Mouse (Mus musculus) thymus, postnatal 14 days (tissue): Measurements from ENCODE around the gene Gfpt1.
A peak's percentile ranks its signal among the peaks of the same experiment; 100 is the strongest.
"Not testable (repeated sequence)": the region's sequence is repeated elsewhere in the genome, so short reads cannot be mapped to it uniquely, and the experiment has no call there.

ENCODE experiments used
- DNase-seq: peaks from one replicate; pipeline ENCODE4 v3.0.0; 2021

The Gfpt1 gene

DNA sequence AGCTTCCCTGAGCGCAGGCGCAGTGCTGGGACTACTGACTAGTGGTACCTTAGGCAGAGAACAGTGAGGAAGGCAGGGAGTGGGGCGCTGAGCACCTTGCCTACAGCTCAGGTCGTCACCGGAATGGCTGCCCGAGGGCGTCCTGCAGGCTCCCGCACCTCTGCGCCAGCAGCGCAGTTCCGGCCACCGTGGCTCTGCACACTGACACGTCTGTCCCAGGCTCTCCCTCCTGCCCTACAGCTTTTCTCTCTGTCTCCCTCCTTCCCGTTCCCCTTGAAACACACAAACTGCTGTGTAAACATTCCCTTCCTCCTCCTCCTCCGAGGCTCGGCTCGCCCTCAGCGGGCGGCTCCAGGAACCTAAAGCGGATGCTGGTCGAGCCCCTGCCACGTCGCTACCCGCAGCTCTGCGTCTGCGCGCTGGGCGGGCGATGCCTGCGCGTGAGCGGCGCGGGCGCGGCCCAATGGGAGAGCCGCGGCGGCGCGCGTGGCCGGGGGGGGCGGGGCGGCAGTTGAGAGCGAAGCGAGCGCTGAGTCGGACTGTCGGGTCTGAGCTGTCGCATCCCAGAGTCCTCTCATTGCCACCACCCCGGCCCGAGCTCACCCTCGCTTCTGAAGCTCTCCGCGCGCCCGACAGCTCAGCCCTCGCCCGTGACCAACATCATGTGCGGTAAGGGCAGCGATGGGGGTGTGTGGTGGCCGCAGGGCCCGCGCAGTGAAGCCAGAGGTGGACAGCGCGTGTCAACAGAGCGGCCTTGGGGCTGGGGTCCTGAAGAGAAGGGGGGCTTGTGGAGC, at the start of gene Gfpt1:
Gene Gfpt1 (plus strand): TSS at position 510 of the 794 bp plus-strand sequence.
- DNase-seq, result peak; percentile 97

DNA sequence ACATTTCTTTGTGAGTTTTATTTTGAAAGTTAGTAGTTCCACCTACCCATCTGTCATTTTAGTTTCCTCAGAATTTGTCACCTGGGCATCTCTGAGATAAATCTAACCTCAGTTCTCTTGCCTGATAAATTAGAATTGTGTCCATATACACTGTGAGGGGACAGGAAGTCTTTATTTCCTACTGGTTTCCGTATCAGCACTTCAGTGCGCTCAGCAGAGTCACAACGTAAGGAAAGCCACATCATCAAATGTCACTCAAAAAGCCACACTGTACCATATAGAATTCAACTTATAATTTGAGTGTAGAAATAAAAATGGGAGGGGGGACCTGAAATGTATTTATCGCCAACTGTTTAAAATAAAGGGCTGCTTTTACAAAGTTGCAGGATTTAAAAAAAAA, 48.4 kb upstream of the Gfpt1 start:
- DNase-seq, result no peak

DNA sequence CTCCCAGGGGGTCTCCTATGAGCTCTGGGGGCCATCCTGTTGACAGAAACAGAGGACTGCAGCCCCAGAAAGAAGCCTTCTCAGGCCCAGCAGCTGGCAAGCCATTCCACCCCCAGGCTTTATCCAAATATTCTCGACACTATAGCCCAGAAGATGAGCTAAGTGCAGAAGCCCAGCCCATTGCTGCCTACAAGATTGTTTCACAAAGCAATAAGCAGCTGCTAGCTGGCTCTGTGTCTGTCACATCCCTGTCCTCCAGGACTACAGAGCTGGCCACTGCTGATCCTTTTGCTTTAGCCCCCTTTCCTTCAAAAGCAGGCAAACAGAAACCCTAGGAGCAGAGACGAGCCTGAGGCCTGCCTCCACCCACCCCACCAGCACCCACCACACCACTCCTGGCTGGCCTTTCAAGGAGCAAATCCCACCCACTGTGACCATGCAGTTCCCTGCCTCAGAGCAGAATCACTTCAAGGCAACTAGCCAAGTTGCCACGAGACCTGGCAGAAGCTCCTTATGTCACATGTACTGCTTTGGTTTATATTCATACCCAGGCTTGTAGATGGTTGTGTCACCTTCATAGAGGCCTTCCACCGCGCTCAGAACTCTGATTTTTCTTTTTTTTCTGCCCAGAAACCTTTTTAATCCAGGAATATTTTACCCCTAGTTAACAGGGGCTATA, 45.9 kb upstream of the Gfpt1 start:
- no peak for DNase-seq

DNA sequence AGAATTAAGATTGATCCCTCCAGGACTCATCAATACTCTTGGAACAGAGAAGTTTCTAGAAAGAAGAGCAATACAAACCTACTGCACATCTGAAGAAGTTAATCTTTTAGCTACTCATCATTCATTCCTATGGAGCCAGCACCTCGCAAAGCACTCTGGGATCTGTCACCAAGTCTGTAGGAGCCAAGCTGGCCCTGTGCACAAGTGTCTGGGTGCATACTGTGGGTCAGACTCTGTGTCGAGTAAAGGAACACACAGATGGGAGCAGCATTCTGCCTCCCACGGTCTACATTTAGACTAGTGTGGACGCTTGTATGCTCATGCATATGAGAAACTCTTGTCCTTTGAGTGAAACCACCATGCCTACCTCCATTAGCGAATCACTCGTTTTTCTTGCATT, 45.3 kb upstream of the Gfpt1 start:
- no peak for DNase-seq

GRCm38 (mm10) chr6:87001995-87002394, 40.7 kb upstream of the Gfpt1 start:
- no peak for DNase-seq

DNA sequence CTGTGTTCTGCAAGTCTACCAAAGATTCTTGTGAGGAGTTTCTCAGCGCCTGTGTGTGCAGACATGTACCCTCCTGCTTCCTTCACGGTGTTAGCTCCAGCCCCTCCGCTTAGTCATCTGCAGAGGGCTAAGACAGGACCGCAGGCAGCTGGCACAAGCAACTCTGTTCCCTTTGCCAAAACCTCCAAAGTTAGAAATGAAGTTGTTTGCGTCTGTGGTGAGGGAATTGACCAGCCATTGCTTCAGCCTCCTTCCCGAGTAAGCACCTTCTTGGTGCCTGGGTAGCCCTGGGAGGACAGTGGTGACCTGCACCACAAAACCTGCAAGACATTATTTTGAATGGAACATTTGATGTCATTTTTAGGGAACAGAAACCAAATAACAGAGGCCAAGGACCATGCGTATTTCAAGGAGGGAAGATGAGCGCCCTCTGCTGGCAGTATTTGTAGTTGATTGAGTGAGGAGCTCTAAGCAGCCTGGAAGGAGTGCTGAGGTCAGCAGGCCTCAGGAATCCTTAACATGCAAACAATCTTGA, 40.1 kb upstream of the Gfpt1 start:
- DNase-seq, result peak; percentile 78

DNA sequence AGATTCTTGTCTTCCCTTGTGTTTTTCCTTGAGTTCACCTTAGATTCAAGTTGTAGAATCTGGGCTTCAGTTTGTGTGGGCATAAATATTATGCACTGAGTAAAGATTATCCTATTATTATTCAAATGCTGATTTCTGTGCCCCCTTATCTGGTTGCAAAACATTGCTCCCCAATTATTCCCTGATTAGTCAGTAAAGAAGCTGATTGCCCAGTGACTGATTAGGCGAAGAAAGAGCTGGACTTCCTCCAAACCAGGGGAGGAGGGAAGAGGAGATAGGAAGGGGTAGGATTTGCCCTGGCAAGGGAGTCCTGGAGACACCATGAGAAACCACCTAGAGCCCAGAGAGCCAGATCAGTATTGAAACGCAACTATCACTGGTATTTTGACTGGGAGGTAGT, 38.5 kb upstream of the Gfpt1 start:
- no peak for DNase-seq

GRCm38 (mm10) chr6:87005577-87005976, 37.1 kb upstream of the Gfpt1 start:
- DNase-seq, result no peak

DNA sequence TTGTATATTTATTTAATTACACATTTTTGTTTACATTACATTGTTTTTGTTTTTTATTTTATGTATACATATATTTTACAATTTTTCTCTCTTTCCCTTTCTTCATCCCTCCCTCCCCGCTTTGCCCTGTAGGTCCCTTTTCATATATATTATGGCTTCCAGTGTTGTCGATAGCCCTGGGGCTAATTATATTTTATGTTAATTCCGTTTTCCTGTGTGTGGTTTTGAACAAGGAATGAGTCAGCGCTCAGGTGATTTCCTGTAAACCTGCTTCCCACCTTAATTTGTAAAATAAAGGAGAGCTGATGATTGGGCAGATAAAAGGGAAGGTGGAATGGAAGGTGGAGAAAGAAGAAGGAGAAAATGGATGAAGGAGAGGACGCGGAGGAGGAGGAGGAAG, 33.8 kb upstream of the Gfpt1 start, which contains the start of gene Nfu1:
Gene Nfu1 (plus strand): TSS at position 350 of the 400 bp plus-strand sequence.
- no peak for DNase-seq

GRCm38 (mm10) chr6:87009692-87010328, 32.8 kb upstream of the Gfpt1 start:
- peak; percentile 97 for DNase-seq

DNA sequence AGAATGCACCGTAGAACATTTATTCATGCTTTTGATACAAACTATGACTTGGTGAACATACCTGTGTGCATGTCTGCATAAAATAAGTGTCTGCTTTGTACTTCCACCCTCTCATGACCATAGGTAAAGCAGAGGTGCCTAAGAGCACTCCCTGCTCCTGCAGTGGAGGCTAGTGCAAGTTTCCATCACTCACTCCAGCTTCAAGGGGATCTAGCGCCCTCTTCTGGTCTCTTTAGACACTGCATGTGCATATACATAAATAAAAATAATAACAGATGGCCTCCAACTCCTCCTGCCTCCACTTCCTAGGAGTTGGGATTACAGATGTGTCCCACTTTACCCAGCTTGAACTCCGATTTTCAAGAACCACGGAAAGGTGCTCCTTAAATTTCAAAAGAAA, 25.7 kb upstream of the Gfpt1 start:
- peak; percentile 62 for DNase-seq

DNA sequence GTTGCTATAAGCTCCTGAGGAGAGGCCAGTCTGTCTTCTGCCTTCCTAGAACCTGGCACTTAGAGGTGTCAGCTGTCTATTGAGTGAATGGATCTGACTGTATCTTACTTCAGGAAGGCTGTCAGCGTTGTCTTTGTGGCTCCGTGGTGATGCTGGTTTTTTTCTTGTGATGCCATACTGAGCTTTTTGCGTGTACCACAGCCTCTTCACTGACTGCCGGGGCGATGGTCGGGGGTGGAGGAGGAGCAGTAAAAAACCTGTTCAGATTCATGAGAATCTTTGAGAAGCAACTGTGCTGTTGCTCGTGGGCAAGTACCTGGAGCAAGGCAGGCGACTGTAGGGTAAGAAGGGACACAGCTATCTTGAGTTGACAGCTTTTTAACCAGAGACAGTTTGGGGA, 23.8 kb upstream of the Gfpt1 start:
- DNase-seq, result no peak

GRCm38 (mm10) chr6:87021791-87022190, 20.9 kb upstream of the Gfpt1 start:
- DNase-seq, result no peak

- no peak for DNase-seq
Measured at GRCm38 (mm10) chr6:87026980-87027379, 15.7 kb upstream of the Gfpt1 start.

- DNase-seq, result peak; percentile 24
Measured at GRCm38 (mm10) chr6:87028881-87029280, 13.8 kb upstream of the Gfpt1 start.

- not testable (repeated sequence) for DNase-seq
Measured at GRCm38 (mm10) chr6:87031310-87031709, 11.3 kb upstream of the Gfpt1 start.

DNA sequence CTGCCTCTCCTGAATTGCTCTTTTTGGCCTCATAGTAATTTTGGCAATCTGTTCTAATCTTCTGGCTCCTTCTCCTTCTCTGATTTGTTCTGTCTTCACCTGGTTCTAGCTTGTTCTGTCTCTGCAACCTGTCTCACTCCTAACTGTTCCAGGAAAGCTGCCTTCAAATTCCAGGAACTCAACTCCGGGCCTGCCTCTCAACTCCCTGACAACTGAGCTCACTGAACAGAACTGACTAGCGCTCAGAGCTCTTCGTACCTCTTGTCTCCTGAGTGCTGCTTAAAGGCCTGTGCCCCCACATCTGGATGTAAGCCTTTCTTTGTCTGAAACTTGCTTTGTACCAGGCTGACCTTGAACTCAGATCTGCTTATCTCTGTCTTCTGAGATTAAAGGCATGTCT, 10.2 kb upstream of the Gfpt1 start:
- DNase-seq, result no peak

DNA sequence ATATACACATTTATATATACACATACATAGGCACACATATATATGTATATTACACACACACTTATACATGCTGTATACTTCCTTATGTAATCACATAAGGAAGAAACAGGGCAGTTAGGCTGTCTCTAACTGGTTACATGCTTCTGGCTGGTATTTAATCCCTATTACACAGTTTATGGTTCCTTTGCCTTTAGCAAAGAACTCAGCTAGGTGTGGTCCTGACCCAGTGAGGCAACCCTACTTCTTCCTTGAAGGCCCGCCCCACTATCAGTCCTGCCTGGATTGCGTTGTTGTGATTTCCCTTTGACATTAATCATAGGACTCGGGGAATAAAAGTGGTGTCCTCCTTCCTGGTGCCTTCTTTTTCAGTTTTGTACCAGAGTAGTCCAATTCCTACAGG, 8.3 kb upstream of the Gfpt1 start:
- DNase-seq, result no peak

DNA sequence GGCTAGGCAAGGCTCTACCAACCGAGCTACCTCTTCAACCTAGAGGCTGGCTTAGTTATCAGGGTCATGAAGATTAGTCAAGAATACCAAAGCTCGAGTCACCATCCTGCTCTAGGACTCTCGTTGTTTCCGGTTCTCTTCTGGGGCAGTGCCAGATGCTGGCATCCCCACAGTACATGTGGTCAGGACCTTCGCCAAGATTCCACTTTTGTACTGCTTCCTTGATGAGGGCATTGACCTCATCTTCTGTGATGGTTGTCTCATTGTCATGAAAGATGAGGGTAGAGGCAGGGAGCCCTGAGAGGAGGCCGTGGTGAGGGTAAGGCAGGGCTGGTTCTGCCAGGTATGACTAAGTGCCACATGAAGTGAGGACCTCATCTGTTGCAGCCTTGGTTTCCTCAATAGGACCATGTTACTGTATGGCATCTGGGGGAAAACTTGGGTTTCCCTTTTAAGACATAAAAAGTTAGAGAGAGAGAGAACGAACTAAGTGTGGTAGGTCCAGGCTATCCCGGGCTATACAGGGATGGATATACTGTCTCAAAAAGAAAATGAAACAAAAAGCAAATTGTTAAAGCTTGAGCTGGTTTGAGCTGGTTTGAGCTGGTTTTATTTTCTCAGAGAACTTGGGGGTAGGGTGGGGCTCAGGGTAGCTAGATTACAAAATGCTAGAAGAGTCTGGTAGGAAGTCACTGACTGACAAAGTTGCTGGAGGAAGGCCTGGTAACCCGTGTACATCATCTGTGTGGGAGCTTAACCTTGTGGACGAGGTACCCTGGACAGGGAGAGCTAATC, 4.6 kb upstream of the Gfpt1 start:
- DNase-seq, result no peak

- DNase-seq, result no peak
Measured at GRCm38 (mm10) chr6:87039161-87039560, 3.5 kb upstream of the Gfpt1 start.

- peak; percentile 69 for DNase-seq
Measured at GRCm38 (mm10) chr6:87040971-87041370, 1.7 kb upstream of the Gfpt1 start.

DNA sequence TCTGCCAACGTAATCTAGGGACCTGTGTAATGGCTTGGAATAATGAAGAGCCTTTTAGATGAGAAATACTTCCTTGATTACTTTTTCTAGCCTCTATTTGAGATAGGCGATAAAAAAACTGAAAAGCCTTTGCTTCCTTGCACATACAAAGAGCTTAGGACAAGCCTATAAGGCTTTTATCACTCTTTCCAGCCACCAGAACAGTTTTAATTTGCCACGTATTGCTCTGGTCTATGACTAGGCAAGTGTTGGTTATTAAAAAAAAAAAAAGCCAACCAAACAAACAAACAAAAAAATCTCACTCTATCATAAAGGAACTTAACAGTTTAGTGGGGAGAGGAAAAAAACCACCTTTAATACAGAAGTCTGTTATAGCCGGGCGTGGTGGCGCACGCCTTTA, 1.2 kb upstream of the Gfpt1 start:
- DNase-seq, result no peak

DNA sequence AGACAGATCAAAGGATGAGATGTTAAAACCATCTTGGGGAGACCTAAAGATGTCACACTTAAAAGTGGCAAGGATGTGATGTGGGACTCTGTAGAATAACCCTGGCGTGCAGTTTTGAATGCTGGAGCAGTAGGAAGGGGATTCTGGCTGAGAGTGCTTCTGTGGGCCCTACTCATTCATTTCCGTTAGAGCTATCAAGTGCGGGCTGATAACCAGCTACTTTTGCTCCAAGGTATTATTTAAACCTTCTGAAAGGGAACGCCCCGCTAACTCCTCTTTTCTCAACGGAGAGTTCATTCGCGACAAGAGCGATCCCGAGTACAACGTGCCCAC, 676 bp upstream of the Gfpt1 start:
- DNase-seq, result no peak
